Mouse (Mus musculus) adrenal gland, adult 2 months (tissue): ENCODE data around the gene Traf4. TPM values are rescaled to one million over a fixed set of nuclear protein-coding genes. Genes with fewer than 3 reads are reported as not detected.
A peak's percentile ranks its signal among the peaks of the same experiment; 100 is the strongest.

Experiments
- DNase-seq: peaks from one replicate; pipeline ENCODE4 v3.0.0; 2021
- polyA plus RNA-seq: library from polyadenylated mRNA; depleted of rRNA; stranded (reverse); fragments of >200 nt; gene quantifications from 2 replicates; pipeline ENCODE4 v1.2.3, GENCODE M21; 2012
- total RNA-seq, 2 experiments: library from RNA; stranded (reverse); gene quantifications; 2 replicates each; pipeline ENCODE4 v1.2.3; 2021

Gene Traf4
- total and polyA plus RNA-seq, 3 experiments: 29.8 to 128 (median 31.2) TPM

DNA sequence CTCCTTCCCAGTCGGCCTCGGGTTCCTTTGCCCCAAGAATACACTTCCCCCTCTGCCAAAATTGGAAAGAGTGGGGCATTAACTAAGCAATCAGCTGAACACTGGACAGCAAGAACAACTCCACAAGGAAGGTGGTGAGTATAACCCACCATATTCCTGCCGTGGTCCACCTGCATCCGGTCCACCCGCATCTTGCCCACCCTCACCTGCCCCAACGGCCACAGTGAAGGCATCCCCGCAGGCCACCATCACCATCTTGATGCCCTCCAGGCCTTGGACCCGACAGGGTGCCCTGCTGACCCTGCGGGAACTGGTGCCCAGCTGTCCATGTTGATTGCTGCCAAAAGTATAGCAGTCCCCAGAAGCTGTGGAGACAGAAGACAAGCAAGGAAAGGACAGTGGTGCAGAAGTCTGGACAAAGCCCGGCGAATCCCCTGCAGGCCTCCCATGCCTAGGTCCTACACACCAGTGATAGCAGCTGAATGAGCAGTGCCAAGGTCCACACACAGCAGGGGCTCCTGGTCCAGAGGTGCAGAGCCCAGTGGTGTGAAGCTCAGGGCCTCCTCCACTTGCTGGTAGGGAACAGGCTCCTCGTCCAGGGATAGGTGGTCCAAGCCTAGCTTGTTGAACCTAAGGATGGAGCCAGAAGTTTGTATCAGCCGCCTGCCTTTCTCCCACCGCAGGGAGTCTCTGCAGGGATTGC is 2.0 kb upstream of the Traf4 start:
- no peak for DNase-seq

- no peak for DNase-seq
Measured at GRCm38 (mm10) chr11:78166640-78167039, 1.3 kb upstream of the Traf4 start.

GRCm38 (mm10) chr11:78166161-78166560 is 772 bp upstream of the Traf4 start:
- DNase-seq: no peak

GRCm38 (mm10) chr11:78165761-78166109 is 346 bp upstream of the Traf4 start:
- no peak for DNase-seq

DNA sequence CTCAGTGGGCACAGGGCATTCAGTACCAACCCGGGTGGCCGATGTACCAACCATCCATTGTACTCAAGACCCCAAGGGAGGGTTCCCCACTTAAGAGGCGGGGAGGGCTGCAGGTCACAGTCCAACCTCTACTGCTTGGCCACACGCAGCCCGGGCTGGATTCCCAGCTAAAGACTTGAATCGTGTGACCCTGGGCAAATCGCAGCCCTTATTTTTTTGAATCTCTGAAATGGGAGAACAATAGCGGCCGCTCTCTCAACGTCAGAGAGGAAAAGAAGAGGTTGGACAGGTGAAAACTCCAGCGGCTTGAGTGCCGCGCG is 825 bp downstream of the Traf4 start:
- DNase-seq: no peak

GRCm38 (mm10) chr11:78163681-78164603 is 1.4 kb downstream of the Traf4 start:
- peak; percentile 82 for DNase-seq

DNA sequence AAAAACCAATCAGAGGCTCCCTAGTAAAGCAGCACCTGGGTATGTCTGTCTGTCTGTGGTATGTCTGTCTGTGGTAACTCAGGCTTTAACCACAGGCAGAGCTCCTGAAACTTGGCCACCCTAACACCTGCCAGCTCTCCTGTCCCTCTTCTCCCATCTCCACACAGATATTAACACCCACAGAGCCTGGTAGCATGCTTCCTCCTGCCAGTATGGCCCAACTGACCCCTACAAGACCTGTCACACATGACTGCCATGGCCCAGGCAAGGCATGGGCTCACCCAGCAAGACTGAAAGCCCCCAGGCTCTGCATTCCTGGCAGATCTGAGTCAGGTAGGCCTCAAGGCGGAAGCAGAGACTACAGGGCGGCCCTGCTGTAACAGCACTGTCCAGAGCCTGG is 2.3 kb downstream of the Traf4 start:
- DNase-seq: no peak

GRCm38 (mm10) chr11:78162504-78162903 is 2.9 kb downstream of the Traf4 start:
- peak; percentile 82 for DNase-seq

GRCm38 (mm10) chr11:78161968-78162367 is 3.4 kb downstream of the Traf4 start:
- no peak for DNase-seq

DNA sequence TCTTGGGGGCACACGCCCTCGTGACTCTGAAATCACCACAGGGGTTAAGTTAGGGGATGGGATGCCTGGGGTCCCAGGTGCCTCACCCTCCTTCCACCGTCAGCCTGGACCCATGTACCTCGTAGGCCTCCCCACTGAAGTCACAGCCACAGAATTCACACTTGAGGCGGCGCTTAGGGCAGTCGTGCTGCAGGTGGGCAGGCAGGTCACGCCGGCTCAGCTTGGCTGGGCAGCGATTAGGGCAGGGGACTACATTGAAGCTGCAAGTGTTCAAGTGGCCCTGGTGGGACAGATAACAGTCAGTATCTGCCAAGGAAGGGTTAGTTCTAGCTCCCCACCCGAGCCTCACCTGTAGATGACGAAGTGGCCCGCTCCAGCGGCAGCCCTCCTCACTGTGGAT is 4.2 kb downstream of the Traf4 start:
- DNase-seq: no peak

DNA sequence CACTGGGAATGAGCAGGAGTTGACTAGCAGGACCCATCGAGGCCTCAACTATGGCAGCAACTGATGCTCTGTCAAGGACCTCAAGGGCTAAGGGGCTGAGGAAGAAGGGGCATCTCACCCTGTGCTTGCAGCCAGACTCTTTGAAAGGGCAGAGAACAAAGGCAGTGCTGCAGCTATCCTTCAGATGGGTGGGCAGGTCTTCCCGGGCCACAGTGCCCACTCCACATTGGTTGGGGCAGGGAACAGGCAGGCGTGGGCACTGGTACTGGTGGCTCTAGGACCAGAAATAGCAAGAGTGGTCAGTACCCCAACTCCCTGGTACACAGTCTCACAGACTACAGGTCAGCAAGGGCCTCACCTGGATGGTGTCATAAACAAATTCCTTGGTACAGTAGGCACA is 4.7 kb downstream of the Traf4 start:
- no peak for DNase-seq

- no peak for DNase-seq
Measured at GRCm38 (mm10) chr11:78160171-78160570, 5.2 kb downstream of the Traf4 start.

- DNase-seq: no peak
Measured at GRCm38 (mm10) chr11:78159557-78159956, 5.8 kb downstream of the Traf4 start.

- peak; percentile 85 for DNase-seq
Measured at GRCm38 (mm10) chr11:78159096-78159495, 6.3 kb downstream of the Traf4 start.

DNA sequence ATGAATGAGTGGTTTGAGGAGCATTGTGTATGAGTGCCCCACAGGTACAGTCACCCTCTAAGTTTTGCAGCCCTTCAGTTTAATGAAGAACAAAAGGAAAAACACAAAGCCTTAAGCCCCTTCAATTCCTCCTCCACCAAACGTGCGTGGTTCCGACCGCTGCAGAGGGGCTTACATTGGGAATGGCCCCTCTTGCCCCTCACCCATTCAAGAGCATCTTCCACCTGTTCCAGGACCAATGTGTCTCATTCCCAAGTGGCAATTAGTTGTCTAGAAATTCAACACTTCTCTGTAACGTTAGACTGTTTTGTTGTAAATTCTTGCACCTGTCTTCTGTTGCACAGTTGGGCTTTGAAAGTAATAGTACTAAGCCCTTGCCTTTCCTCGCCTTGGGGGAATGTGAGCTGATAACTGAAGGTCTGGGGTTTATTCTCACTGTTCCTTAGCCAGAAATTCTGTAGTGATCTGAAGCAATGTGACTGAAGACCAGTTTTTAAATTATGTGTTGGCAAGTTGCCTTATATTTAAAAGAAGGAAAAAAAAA is 9.2 kb downstream of the Traf4 start:
- DNase-seq: no peak

- DNase-seq: no peak
Measured at GRCm38 (mm10) chr11:78155674-78156073, 9.7 kb downstream of the Traf4 start.

- no peak for DNase-seq
Measured at GRCm38 (mm10) chr11:78153778-78154177, 11.6 kb downstream of the Traf4 start.

DNA sequence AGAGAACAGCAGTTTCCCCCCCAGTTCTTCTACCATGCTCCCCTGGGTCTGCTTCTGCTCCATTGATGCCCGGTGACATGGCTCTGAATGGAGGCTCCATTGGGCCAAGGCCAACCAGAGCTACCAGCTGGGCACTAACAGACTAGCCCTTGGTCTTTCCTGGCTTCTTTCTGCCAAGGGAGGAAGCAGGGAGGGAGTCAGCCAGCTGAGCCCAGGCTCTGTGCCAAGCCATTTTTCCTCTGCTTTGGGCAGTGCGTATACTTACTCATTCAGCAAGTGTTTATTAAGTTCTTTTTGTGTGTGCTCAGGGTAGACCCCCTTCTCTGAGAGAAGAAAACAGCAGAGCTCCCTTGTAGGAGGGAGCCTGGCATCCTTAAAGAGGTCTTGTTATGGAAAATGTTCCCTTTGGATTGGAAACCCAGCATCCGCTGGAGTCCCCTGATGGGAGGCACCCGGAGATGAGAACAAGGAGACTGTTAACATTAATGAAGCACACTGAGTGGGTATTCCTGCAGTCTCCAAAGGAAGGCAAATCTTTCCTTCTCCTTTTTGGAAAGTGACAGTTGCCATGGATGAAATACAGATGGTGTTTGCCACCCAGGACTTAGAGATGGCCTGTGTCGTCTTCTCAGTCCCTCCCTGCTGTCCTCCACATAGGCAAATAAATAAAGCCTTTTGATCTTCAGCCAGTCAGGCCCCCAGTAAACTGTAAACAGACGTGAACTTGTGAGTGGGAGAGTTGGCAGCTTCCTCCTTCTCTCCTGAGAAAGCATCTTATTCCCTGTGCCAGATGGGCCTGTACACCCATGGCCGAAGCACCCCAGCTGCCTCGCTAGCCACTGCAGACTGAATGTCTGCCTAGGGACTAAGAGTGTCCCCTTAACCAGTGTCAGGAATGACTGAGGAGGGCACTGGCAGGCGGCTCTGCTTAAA is 12.8 kb downstream of the Traf4 start:
- peak; percentile 87 for DNase-seq

- DNase-seq: no peak
Measured at GRCm38 (mm10) chr11:78151161-78151560, 14.2 kb downstream of the Traf4 start.

DNA sequence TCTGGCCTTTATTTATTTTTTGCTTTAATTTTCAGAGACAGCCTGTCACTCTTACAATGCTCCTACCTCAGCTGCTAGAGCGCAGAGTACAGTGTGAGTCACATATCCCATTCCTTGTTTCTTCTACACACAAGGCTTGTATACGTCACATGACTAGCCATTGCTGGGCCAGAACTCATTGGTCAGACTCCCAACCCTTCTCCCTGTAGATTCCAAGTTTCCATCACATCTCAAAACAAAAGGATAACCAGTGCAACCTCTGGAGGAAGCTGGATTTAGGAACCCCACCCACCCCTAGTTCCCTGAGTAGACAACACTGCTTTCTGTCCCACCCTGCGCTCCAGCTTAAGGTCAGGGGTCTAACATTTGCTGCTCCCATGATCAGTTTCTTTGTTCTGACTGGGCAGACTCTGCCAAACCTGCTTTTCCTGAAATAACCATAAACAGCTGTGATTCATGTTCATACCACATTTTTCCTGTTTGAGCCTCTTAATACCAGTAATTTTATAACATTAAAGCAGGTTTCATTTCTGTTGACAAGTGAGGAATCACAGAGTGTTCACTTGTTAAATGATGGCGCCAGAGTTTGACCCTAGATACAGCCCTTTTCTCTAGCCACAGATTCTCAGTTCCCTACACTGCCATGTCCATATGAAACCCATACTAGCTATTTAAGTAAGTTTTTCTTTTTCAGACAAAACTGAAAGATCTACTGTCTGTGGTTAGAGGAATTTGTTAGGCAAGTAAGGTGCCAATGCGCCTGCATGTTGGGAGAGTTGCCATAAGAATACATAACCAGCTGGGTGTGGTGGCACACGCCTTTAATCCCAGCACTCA is 18.5 kb downstream of the Traf4 start:
- no peak for DNase-seq

GRCm38 (mm10) chr11:78146168-78146567 is 19.2 kb downstream of the Traf4 start:
- DNase-seq: no peak
